Mouse (Mus musculus): Measurements from ENCODE around the gene Ccnyl1. TPM values are rescaled to one million over a fixed set of nuclear protein-coding genes. Genes with fewer than 3 reads are reported as not detected.
A peak's percentile ranks its signal among the peaks of the same experiment; 100 is the strongest.
"Not testable (repeated sequence)": the region's sequence is repeated elsewhere in the genome, so short reads cannot be mapped to it uniquely, and the experiment has no call there.

Gene Ccnyl1
- 8.3 and 8.5 TPM in 2 replicates for polyA plus RNA-seq (2012; ENCODE audit: insufficient read depth, insufficient read length, missing spikeins)

DNA sequence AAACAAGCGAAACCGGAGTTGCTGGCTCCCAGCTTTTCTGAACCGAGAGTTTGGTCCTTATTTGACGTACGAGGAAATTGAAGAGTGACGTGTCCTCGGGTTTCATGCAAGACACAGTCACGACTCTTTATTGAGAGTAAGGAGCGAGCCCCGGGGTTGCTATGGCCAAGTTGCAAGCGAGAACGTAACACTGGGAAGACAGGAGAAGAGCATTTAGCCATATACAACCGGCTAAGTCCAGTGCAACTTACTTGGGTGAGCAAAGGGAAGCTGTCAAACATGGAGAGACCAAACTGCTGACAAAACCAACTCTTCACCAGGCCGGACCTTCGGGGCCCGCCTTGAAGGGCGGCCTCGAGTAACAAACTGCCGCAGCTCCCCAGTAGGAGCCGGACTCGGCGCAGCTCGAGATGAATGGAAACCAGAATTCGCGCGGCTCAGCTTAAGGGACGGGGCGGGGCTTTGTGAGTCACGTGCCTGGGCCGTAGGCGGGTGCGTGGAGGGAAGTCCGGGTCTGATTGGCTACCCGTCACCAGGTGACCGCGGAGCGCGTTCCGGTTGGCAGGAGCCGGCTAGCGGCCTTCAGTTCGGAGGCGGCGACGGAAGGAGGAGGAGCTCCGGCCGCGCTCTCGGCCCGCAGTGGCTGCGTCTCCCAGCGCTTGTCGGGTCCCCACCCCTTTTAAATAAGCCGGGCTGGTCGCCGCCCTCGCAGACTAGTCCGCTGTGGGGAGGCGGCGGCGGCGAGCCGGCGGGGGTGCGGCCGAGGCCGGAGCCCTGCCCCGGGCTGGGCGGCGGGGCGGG lies at the start of gene Ccnyl1:
TSS of gene Ccnyl1 (plus strand) at position 243 of the 801 bp plus-strand sequence.
- Histone ChIP-seq H3K4me3 (ENCODE audit: insufficient read depth, low read length) (peak within 1 kb of the TSS; percentile 91), H3K27ac (ENCODE audit: insufficient read depth, low read depth, low read length) (peak within 1 kb of the TSS; percentile 14; the same call in 1 of the 2 replicates), H3K4me1 (ENCODE audit: control insufficient read depth, insufficient read depth, low read length) (no peaks in the 10 kb centered on the region; the same call in 1 of the 2 replicates)
- no peak for TF ChIP-seq CTCF (IDR thresholded peaks at IDR 0.05; ENCODE audit: low read depth, low read length)
- TF ChIP-seq POLR2A (IDR thresholded peaks at IDR 0.05; ENCODE audit: borderline replicate concordance, low read depth, low read length), result peak; percentile 38; the same call in 1 of the 2 replicates

DNA sequence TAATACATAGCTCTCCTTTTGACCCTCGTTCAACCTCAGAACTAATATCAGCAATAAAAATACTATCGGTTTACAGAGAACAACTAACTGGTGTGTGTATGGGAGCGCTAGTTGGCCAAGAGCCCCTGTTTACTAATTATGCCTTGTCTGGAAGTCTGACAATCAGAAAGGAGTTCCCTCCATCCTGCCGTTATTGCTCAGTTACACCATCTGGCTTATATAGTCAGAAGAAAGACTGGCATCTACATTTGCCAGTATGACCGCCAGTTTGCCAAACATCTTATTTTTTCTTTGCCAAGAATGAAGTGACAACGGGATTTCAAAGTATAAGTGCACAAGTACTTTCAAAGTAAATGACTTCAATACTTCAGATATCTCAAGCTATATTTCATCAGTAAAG lies 49.2 kb upstream of the Ccnyl1 start:
- H3K4me1 ChIP-seq (ENCODE audit: control insufficient read depth, insufficient read depth, low read length), result no peaks in the 10 kb centered on the region
- no peak overlapping the region for H3K27ac ChIP-seq (ENCODE audit: insufficient read depth, low read depth, low read length)
- TF ChIP-seq POLR2A (IDR thresholded peaks at IDR 0.05; ENCODE audit: borderline replicate concordance, low read depth, low read length) (no peak), CTCF (IDR thresholded peaks at IDR 0.05; ENCODE audit: low read depth, low read length) (no peak)
- H3K4me3 ChIP-seq (ENCODE audit: insufficient read depth, low read length), result no peak overlapping the region

DNA sequence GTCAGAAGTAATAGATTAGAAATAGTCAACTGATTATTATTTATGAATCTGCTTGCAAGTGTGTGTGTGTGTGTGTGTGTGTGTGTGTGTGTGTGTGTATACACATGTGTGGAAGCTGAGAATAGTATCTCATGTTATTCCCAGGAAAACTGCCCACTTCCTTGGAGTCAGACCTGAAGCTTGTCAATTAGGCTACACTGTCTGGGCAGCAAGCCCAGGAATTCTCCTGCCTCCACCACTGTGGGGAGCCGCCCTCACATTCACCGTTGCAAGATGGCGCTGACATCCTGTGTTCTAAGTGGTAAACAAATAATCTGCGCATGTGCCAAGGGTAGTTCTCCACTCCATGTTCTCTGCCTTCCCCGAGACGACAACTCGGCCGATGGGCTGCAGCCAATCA lies 47.7 kb upstream of the Ccnyl1 start:
- not testable (repeated sequence) for H3K4me3 ChIP-seq (ENCODE audit: insufficient read depth, low read length); H3K27ac ChIP-seq (ENCODE audit: insufficient read depth, low read depth, low read length); H3K4me1 ChIP-seq (ENCODE audit: control insufficient read depth, insufficient read depth, low read length)

DNA sequence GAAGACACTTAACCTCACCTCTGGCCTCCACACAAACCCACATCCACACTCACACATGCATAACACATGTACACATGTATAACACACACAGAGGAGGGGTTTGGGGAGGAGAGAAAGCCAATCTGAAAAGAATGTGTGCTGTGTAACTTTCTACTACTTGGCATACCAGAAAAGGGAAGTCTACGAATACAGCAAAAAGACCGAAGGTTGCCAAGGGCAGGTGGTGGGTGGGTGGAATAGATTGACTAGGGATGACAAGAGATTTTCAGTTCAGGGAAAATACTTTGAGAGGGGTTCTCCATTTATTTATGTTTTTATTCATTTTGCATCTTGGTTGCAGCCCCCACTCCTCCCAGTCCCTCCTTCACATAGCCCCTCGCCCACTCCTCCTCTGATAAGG lies 45.7 kb upstream of the Ccnyl1 start:
- Histone ChIP-seq H3K27ac (ENCODE audit: insufficient read depth, low read depth, low read length) (no peak overlapping the region), H3K4me3 (ENCODE audit: insufficient read depth, low read length) (no peak overlapping the region), H3K4me1 (ENCODE audit: control insufficient read depth, insufficient read depth, low read length) (no peaks in the 10 kb centered on the region)
- TF ChIP-seq POLR2A (IDR thresholded peaks at IDR 0.05; ENCODE audit: borderline replicate concordance, low read depth, low read length) (no peak), CTCF (IDR thresholded peaks at IDR 0.05; ENCODE audit: low read depth, low read length) (no peak)

DNA sequence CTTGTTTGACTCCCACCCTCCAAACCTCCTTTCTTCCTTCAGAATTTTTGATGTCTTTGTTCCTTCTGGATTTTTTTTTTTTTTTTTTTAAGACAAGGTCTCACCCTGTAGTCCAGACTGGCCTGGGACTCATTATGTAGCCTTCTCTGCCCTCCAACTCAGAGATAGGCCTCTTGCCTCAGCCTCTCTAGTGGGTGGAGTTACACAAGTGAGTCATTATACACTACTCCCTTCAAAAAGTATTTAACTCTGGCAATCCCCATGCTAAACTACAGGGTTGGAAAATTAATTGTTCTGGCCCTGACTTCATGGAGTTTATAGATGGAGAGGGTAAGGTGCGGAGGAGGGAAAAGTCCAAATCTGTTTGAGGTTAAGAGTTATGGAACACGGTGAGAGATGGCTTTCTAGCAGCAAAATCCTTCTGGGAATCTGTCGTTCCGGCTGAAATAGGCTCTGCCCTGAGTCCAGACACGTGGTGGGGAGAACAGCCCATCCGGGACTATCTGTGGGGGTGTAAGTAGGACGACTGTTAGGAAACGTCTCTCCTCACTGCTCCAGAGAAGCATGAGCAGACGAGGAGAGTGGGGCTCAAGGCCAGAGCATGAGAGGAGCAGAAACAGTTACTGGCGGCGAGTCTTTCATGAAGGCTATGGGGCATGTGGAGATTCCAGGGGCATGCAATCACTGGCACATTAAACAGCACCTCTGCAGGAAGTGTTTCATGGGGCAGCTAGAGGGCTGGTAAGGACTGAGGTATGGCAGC lies 40.7 kb upstream of the Ccnyl1 start:
- Histone ChIP-seq H3K4me1 (ENCODE audit: control insufficient read depth, insufficient read depth, low read length) (no peaks in the 10 kb centered on the region), H3K4me3 (ENCODE audit: insufficient read depth, low read length) (no peak overlapping the region), H3K27ac (ENCODE audit: insufficient read depth, low read depth, low read length) (no peak overlapping the region)
- TF ChIP-seq POLR2A (IDR thresholded peaks at IDR 0.05; ENCODE audit: borderline replicate concordance, low read depth, low read length) (no peak), CTCF (IDR thresholded peaks at IDR 0.05; ENCODE audit: low read depth, low read length) (no peak)

DNA sequence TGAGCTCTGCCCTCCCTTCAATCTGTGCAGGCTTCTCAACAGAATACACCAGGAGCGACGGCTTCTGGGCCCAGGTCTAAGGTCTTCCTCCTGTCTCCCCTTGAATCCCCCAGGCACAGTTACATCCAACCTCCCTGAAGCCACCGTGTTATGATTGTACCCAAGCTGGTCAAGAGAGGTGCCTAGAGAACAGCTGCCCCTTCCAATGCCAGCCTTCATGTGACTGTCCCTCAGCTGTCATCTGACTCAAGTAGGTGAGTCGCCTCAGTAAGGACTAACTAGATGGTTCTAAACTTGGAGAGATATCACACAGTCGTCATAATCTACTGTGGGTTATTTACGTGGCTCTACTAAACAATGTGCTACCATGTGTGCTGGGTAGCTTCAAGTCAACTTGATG lies 36.6 kb upstream of the Ccnyl1 start:
- Histone ChIP-seq H3K27ac (ENCODE audit: insufficient read depth, low read depth, low read length) (no peak overlapping the region), H3K4me3 (ENCODE audit: insufficient read depth, low read length) (no peak overlapping the region), H3K4me1 (ENCODE audit: control insufficient read depth, insufficient read depth, low read length) (no peaks in the 10 kb centered on the region)
- TF ChIP-seq POLR2A (IDR thresholded peaks at IDR 0.05; ENCODE audit: borderline replicate concordance, low read depth, low read length), result no peak
- TF ChIP-seq CTCF (IDR thresholded peaks at IDR 0.05; ENCODE audit: low read depth, low read length), result no peak

DNA sequence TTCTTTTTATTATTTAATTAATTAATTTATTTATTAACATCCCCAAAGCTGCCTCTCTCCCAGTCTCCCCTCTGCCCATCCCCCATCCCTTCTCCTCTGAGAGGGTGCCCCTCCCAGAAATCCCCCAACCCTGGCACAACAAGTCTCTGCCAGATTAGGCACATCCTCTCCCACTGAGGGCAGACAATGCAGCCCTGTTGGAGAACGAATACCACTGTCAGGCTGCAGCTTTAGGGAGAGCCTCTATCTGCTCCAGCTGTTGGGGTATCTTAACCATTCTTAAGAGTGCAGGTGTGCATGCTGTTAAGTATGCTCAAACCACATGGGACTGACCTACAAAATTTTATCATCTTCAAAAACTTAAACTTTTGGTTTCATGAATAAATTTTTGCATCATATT lies 34.8 kb upstream of the Ccnyl1 start:
- Histone ChIP-seq H3K27ac (ENCODE audit: insufficient read depth, low read depth, low read length) (no peak overlapping the region), H3K4me3 (ENCODE audit: insufficient read depth, low read length) (no peak overlapping the region), H3K4me1 (ENCODE audit: control insufficient read depth, insufficient read depth, low read length) (no peaks in the 10 kb centered on the region)
- TF ChIP-seq CTCF (IDR thresholded peaks at IDR 0.05; ENCODE audit: low read depth, low read length) (no peak), POLR2A (IDR thresholded peaks at IDR 0.05; ENCODE audit: borderline replicate concordance, low read depth, low read length) (no peak)

DNA sequence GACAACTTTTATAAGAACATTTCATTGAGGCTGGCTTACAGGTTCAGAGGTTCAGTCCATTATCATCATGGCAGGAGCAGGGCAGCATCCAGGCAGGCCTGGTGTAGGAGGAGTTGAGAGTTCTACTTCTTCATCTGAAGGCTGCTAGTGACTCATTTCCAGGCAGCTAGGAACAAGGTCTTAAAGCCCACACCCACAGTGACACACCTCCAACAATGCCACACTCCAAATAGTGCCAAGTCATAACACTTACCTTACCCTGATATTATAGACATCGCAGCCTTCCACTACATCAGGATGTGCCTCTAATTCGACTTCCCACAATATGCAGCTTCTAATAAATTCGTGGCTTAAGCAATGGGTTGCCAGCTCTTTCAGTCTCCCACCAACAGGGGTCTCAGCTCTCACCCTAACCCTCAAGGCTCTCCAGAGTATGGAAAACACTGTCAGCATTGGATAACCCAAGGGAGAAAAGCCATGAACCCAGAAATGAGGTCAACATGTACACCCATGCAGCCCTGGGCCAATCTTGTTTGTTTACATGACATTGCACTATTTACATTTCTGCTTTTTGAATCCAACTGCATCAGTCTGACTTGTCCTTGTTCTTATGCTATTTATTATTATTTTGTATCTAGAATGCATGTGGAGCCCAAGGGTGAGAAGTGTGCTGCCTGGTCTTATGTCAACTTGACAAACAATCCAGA lies 33.7 kb upstream of the Ccnyl1 start:
- Histone ChIP-seq H3K4me3 (ENCODE audit: insufficient read depth, low read length) (no peak overlapping the region), H3K27ac (ENCODE audit: insufficient read depth, low read depth, low read length) (no peak overlapping the region), H3K4me1 (ENCODE audit: control insufficient read depth, insufficient read depth, low read length) (no peaks in the 10 kb centered on the region)
- TF ChIP-seq CTCF (IDR thresholded peaks at IDR 0.05; ENCODE audit: low read depth, low read length), result no peak
- TF ChIP-seq POLR2A (IDR thresholded peaks at IDR 0.05; ENCODE audit: borderline replicate concordance, low read depth, low read length), result no peak

DNA sequence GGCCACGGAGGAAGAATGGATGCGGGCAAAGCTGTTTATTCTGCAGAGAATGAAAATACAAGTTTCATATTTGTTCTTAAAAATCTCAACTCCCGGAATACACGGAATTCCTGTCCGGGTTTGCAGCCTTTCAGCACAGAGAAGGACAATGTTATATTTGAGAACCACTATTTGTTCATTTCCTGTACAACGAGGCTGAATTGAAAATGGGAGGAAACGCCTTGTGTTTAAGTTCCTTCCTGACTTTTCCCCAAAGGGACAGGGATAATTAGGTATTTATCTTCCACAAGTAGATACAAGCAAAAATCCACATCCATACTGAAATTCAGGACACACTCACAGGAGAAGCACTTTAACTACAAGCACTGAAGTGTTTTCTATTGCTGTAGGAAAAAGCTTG lies 31.4 kb upstream of the Ccnyl1 start:
- H3K4me3 ChIP-seq (ENCODE audit: insufficient read depth, low read length), result no peak overlapping the region
- H3K4me1 ChIP-seq (ENCODE audit: control insufficient read depth, insufficient read depth, low read length), result no peaks in the 10 kb centered on the region
- H3K27ac ChIP-seq (ENCODE audit: insufficient read depth, low read depth, low read length), result no peak overlapping the region
- TF ChIP-seq CTCF (IDR thresholded peaks at IDR 0.05; ENCODE audit: low read depth, low read length) (no peak), POLR2A (IDR thresholded peaks at IDR 0.05; ENCODE audit: borderline replicate concordance, low read depth, low read length) (no peak)
